Comparison of ENCODE assay signal across 13 mouse cellular contexts in the genomic region with DNA sequence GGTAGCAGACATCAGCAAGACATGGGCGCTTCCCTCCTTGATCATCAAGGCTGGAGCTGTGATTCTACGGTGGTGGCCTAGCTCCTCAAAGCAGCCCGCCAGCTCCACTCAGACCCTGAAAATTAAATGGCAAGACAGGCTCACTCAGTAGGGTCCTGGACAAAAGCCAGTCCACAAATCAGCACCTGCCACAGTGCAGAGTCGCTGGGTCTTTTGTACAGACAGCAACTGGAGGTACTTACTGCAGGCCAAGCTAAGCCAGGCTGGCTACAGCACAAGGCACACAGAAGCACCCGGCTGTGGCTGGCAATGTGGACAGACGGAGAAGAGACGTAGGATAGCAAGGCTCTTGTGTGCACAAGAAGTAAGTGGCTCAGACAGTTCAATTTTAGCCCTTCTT.
A peak's percentile ranks its signal among the peaks of the same experiment; 100 is the strongest.
DNase-seq lines count a peak whose midpoint lies in the region; ATAC-seq lines count a peak whose summit lies in the region.
"Had no signal": no experiment of that assay in that cellular context is flagged by ENCODE, and none has a peak within 500 bp of the region (broad histone marks: within the 10 kb centered on the region; RNA-seq: fewer than 3 reads in every experiment).

No protein-coding gene starts in this region.

- H3K4me1 ChIP-seq in embryonic facial prominence, embryonic 14.5 days (ENCODE audit: control insufficient read depth, insufficient read depth, low read length) = peaks cover 26% of the 10 kb centered on the region; the same call in 1 of the 2 replicates
- H3K4me1 ChIP-seq in embryonic facial prominence, embryonic 10.5 days = peaks cover 72% of the 10 kb centered on the region
- H3K4me1 ChIP-seq in midbrain, embryonic 13.5 days (replicated peaks) = peaks cover 55% of the 10 kb centered on the region
- peaks cover 10% of the 10 kb centered on the region; the same call in 1 of the 2 replicates for H3K4me1 ChIP-seq in midbrain, embryonic 11.5 days (ENCODE audit: control insufficient read depth, insufficient read depth, low read length)
- H3K4me1 ChIP-seq in hindbrain, embryonic 15.5 days (replicated peaks) = peaks cover 37% of the 10 kb centered on the region

- H3K9ac ChIP-seq in embryonic facial prominence, embryonic 14.5 days (ENCODE audit: low read depth, low read length) = no peak overlapping the region
- peak overlapping the region; percentile 28; the same call in 1 of the 2 replicates for H3K9ac ChIP-seq in midbrain, embryonic 13.5 days (replicated peaks)
- no peak overlapping the region for H3K9ac ChIP-seq in midbrain, embryonic 11.5 days (ENCODE audit: low read length)
- no peak overlapping the region for H3K9ac ChIP-seq in hindbrain, embryonic 15.5 days
- H3K9ac ChIP-seq: liver, embryonic 14.5 days; stomach, embryonic 15.5 days had no signal

- no peak overlapping the region for H3K4me3 ChIP-seq in embryonic facial prominence, embryonic 14.5 days (ENCODE audit: low read depth, low read length)
- no peak overlapping the region for H3K4me3 ChIP-seq in embryonic facial prominence, embryonic 10.5 days
- no peak overlapping the region for H3K4me3 ChIP-seq in midbrain, embryonic 13.5 days (replicated peaks)
- no peak overlapping the region for H3K4me3 ChIP-seq in midbrain, embryonic 11.5 days (ENCODE audit: low read depth, low read length)
- H3K4me3 ChIP-seq in hindbrain, embryonic 15.5 days = no peak overlapping the region
- H3K4me3 ChIP-seq: layer of hippocampus, adult 2 months; stomach, embryonic 15.5 days had no signal

- DNase-seq in embryonic facial prominence, embryonic 14.5 days (ENCODE audit: low spot score) = peak; percentile 71
- DNase-seq in embryonic facial prominence, embryonic 10.5 days (ENCODE audit: low spot score) = no peak
- no peak for DNase-seq in midbrain, embryonic 11.5 days (ENCODE audit: low spot score, missing footprints)
- peak; percentile 89 to 92 for DNase-seq in cerebellum, postnatal 10 days
- no peak for DNase-seq in urinary bladder, postnatal 10 days (ENCODE audit: low spot score)
- DNase-seq: kidney, adult 9 months; right cerebral cortex, postnatal 25 days had no signal

- H3K4me2 ChIP-seq in embryonic facial prominence, embryonic 14.5 days (ENCODE audit: low read depth, low read length) = no peak overlapping the region
- no peak overlapping the region for H3K4me2 ChIP-seq in midbrain, embryonic 13.5 days (replicated peaks)
- no peak overlapping the region for H3K4me2 ChIP-seq in midbrain, embryonic 11.5 days
- no peak overlapping the region for H3K4me2 ChIP-seq in hindbrain, embryonic 15.5 days
- H3K4me2 ChIP-seq: stomach, embryonic 15.5 days had no signal

- H3K27ac ChIP-seq in embryonic facial prominence, embryonic 14.5 days (replicated peaks; ENCODE audit: low read depth, low read length) = no peak overlapping the region
- no peak overlapping the region for H3K27ac ChIP-seq in embryonic facial prominence, embryonic 10.5 days (replicated peaks)
- peak overlapping the region; percentile 62; the same call in 1 of the 2 replicates for H3K27ac ChIP-seq in midbrain, embryonic 13.5 days
- H3K27ac ChIP-seq in midbrain, embryonic 11.5 days (ENCODE audit: low read depth, low read length) = no peak overlapping the region
- H3K27ac ChIP-seq in hindbrain, embryonic 15.5 days (replicated peaks) = no peak overlapping the region; the same call in 1 of the 2 replicates
- H3K27ac ChIP-seq: layer of hippocampus, adult 2 months; liver, embryonic 14.5 days; stomach, embryonic 15.5 days had no signal

- no peaks in the 10 kb centered on the region for H3K36me3 ChIP-seq in embryonic facial prominence, embryonic 14.5 days (ENCODE audit: control insufficient read depth, insufficient read depth, low read length)
- H3K36me3 ChIP-seq in embryonic facial prominence, embryonic 10.5 days (replicated peaks) = peaks cover 5% of the 10 kb centered on the region
- H3K36me3 ChIP-seq in midbrain, embryonic 13.5 days = peaks cover 4% of the 10 kb centered on the region
- H3K36me3 ChIP-seq in midbrain, embryonic 11.5 days (ENCODE audit: control insufficient read depth, insufficient read depth, low read length) = no peaks in the 10 kb centered on the region
- no peaks in the 10 kb centered on the region for H3K36me3 ChIP-seq in hindbrain, embryonic 15.5 days
- H3K36me3 ChIP-seq: stomach, embryonic 15.5 days had no signal

- no peaks in the 10 kb centered on the region for H3K27me3 ChIP-seq in embryonic facial prominence, embryonic 14.5 days (replicated peaks; ENCODE audit: control insufficient read depth, insufficient read depth, low read length)
- no peaks in the 10 kb centered on the region for H3K27me3 ChIP-seq in embryonic facial prominence, embryonic 10.5 days (replicated peaks; ENCODE audit: low read depth, poor library complexity, severe bottlenecking)
- no peaks in the 10 kb centered on the region for H3K27me3 ChIP-seq in midbrain, embryonic 13.5 days
- H3K27me3 ChIP-seq in midbrain, embryonic 11.5 days (ENCODE audit: control insufficient read depth, insufficient read depth, low read length) = no peaks in the 10 kb centered on the region; the same call in 1 of the 2 replicates
- H3K27me3 ChIP-seq in hindbrain, embryonic 15.5 days = no peaks in the 10 kb centered on the region
- H3K27me3 ChIP-seq: stomach, embryonic 15.5 days had no signal

- no peaks in the 10 kb centered on the region for H3K9me3 ChIP-seq in embryonic facial prominence, embryonic 14.5 days (ENCODE audit: control insufficient read depth, low read length)
- H3K9me3 ChIP-seq in embryonic facial prominence, embryonic 10.5 days = no peaks in the 10 kb centered on the region
- H3K9me3 ChIP-seq in midbrain, embryonic 13.5 days = no peaks in the 10 kb centered on the region
- H3K9me3 ChIP-seq in midbrain, embryonic 11.5 days (ENCODE audit: control insufficient read depth, low read length) = no peaks in the 10 kb centered on the region
- H3K9me3 ChIP-seq in hindbrain, embryonic 15.5 days = no peaks in the 10 kb centered on the region
- H3K9me3 ChIP-seq: stomach, embryonic 15.5 days had no signal

- ATAC-seq in embryonic facial prominence, embryonic 14.5 days (ENCODE audit: low read depth) = peak; percentile 32; the same call in 1 of the 2 replicates
- ATAC-seq in midbrain, embryonic 13.5 days = peak; percentile 71
- ATAC-seq in midbrain, embryonic 11.5 days (ENCODE audit: low FRiP score) = no peak
- peak; percentile 40; the same call in 1 of the 2 replicates for ATAC-seq in hindbrain, embryonic 15.5 days (ENCODE audit: low FRiP score, low read depth)
- no peak for ATAC-seq in megakaryocyte-erythroid progenitor cell, adult 5-6 weeks (replicated peaks; ENCODE audit: low FRiP score, low TSS enrichment, poor library complexity, severe bottlenecking)

- WGBS in embryonic facial prominence, embryonic 14.5 days = 64% methylated on average over 7 of the region's 7 CpGs
- WGBS in embryonic facial prominence, embryonic 10.5 days = 84% methylated on average over 7 of the region's 7 CpGs
- 52% methylated on average over 7 of the region's 7 CpGs for WGBS in midbrain, embryonic 13.5 days
- 81% methylated on average over 7 of the region's 7 CpGs for WGBS in midbrain, embryonic 11.5 days
- 45% methylated on average over 7 of the region's 7 CpGs for WGBS in hindbrain, embryonic 15.5 days

Comparison
In these comparisons a context has a peak if more than half of its experiments do, and no peak if none do; other contexts are left out.
1. ATAC-seq: peak in embryonic facial prominence, embryonic 14.5 days (single experiment), midbrain, embryonic 13.5 days (single experiment) and hindbrain, embryonic 15.5 days (single experiment); none in midbrain, embryonic 11.5 days (single experiment) and megakaryocyte-erythroid progenitor cell, adult 5-6 weeks (single experiment).
2. DNase-seq: peak in embryonic facial prominence, embryonic 14.5 days (single experiment) and cerebellum, postnatal 10 days (2 of 2); none in embryonic facial prominence, embryonic 10.5 days (single experiment), midbrain, embryonic 11.5 days (single experiment) and urinary bladder, postnatal 10 days (single experiment).